In the genomic region with DNA sequence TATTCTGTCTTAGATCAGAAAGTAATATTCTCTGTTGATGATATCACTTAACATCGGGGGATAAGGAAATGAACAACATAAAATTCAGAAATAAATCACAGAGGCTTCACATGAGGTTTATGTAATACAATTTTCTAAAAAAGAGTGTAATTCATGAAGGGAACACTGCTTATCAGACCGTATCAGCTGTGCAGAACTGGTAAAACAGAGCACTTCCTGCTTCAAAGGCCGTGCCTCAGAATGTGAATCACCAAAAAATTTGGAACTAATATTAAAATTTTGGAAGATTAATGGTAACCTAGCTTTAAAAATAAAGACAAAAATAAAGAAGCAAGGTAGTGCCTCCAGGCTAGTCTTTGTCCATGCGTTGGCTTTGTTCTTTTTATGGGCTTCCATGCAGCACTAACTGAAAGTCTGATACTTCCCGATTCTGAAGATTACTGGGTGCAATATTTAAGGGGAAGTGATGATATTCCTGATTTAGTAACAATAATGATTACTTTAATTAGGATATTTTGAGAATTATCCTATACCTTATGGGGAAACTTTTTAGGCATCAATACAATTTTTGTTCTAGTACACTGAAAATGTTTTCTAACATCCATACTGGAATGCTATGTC, we compare ENCODE assay signal across 28 mouse cellular contexts.
"Had no signal": no experiment of that assay in that cellular context is flagged by ENCODE, and none has a peak within 500 bp of the region (broad histone marks: within the 10 kb centered on the region; RNA-seq: fewer than 3 reads in every experiment).

No protein-coding gene starts in this region.

- H3K4me2 ChIP-seq: intestine, embryonic 15.5 days; kidney, embryonic 15.5 days; limb, embryonic 13.5 days; liver, embryonic 12.5 days; liver, embryonic 15.5 days; lung, embryonic 15.5 days; midbrain, embryonic 13.5 days; neural tube, embryonic 13.5 days; stomach, embryonic 15.5 days had no signal

- H3K9ac ChIP-seq: intestine, embryonic 15.5 days; kidney, embryonic 15.5 days; limb, embryonic 13.5 days; liver, embryonic 12.5 days; liver, embryonic 15.5 days; lung, embryonic 15.5 days; midbrain, embryonic 13.5 days; neural tube, embryonic 13.5 days; stomach, embryonic 15.5 days had no signal

- H3K27me3 ChIP-seq: intestine, embryonic 15.5 days; kidney, embryonic 15.5 days; limb, embryonic 13.5 days; liver, embryonic 12.5 days; liver, embryonic 15.5 days; lung, embryonic 15.5 days; midbrain, embryonic 13.5 days; neural tube, embryonic 13.5 days; stomach, embryonic 15.5 days had no signal

- H3K9me3 ChIP-seq: intestine, embryonic 15.5 days; kidney, embryonic 15.5 days; limb, embryonic 13.5 days; liver, embryonic 12.5 days; liver, embryonic 15.5 days; lung, embryonic 15.5 days; midbrain, embryonic 10.5 days; midbrain, embryonic 13.5 days; neural tube, embryonic 13.5 days; stomach, embryonic 15.5 days had no signal

- H3K4me3 ChIP-seq: intestine, embryonic 15.5 days; kidney, embryonic 15.5 days; left cerebral cortex, adult 2 months; limb, embryonic 13.5 days; liver, embryonic 12.5 days; liver, embryonic 15.5 days; lung, embryonic 15.5 days; midbrain, embryonic 10.5 days; midbrain, embryonic 13.5 days; myocyte; neural tube, embryonic 13.5 days; stomach, embryonic 15.5 days had no signal

- DNase-seq: kidney, adult 11 months; kidney, adult 8-10 months; kidney, postnatal 10 days; kidney, postnatal 36 days; layer of hippocampus, postnatal 36 days; left cerebral cortex, postnatal 4 days; liver; lung, adult 18-20 months; lung, postnatal 10 days; lung, postnatal 36 days; retina, postnatal 1 day; right cerebral cortex, postnatal 14 days; right cerebral cortex, postnatal 4 days; thymus, adult 18-20 months; thymus, postnatal 4 days had no signal

- H3K4me1 ChIP-seq: intestine, embryonic 15.5 days; kidney, embryonic 15.5 days; limb, embryonic 13.5 days; liver, embryonic 12.5 days; liver, embryonic 15.5 days; lung, embryonic 15.5 days; midbrain, embryonic 10.5 days; midbrain, embryonic 13.5 days; neural tube, embryonic 13.5 days; stomach, embryonic 15.5 days had no signal

- H3K27ac ChIP-seq: intestine, embryonic 15.5 days; kidney, embryonic 15.5 days; left cerebral cortex, adult 2 months; limb, embryonic 13.5 days; liver, embryonic 12.5 days; liver, embryonic 15.5 days; lung, embryonic 15.5 days; midbrain, embryonic 10.5 days; midbrain, embryonic 13.5 days; neural tube, embryonic 13.5 days; stomach, embryonic 15.5 days had no signal

- ATAC-seq: intestine, embryonic 15.5 days; liver, embryonic 12.5 days; midbrain, embryonic 13.5 days; midbrain, embryonic 16.5 days had no signal

- H3K36me3 ChIP-seq: intestine, embryonic 15.5 days; kidney, embryonic 15.5 days; limb, embryonic 13.5 days; liver, embryonic 12.5 days; liver, embryonic 15.5 days; lung, embryonic 15.5 days; midbrain, embryonic 10.5 days; midbrain, embryonic 13.5 days; neural tube, embryonic 13.5 days; stomach, embryonic 15.5 days had no signal
